Mouse (Mus musculus) brain, embryonic 14.5 days (tissue): ENCODE data around the gene Sema3b. TPM values are rescaled to one million over a fixed set of nuclear protein-coding genes. Genes with fewer than 3 reads are reported as not detected.

Source experiments
- DNase-seq: peaks from one replicate; pipeline ENCODE4 v3.0.0-alpha.2; 2011; ENCODE audit warnings: low read depth
- CTCF ChIP-seq: fragments of 200-500 bp; IDR thresholded peaks from 2 replicates; pipeline ENCODE4 v1.5.1; 2012; ENCODE audit warnings: inconsistent platforms, mild to moderate bottlenecking, moderate library complexity, borderline replicate concordance; ENCODE audit not compliant: insufficient read depth, insufficient read length; ENCODE audit errors: extremely low read depth
- POLR2A ChIP-seq: fragments of 200-500 bp; IDR thresholded peaks from 2 replicates; pipeline ENCODE4 v1.6.1; 2012; ENCODE audit warnings: mild to moderate bottlenecking, inconsistent platforms, borderline replicate concordance; ENCODE audit not compliant: poor library complexity, insufficient read depth, insufficient read length, severe bottlenecking; ENCODE audit errors: extremely low read depth
- polyA plus RNA-seq: library from polyadenylated mRNA; depleted of rRNA; stranded (reverse); fragments of >200 nt; gene quantifications from 2 replicates; pipeline ENCODE4 v1.2.3, GENCODE M21; 2012

Gene Sema3b
- polyA plus RNA-seq, 1 experiment: 6.7 TPM

GRCm38 (mm10) chr9:107611456-107612190, 2.6 kb upstream of the Sema3b start:
- DNase-seq: peak; percentile 40
- no peak for TF ChIP-seq CTCF
- no peak for TF ChIP-seq POLR2A

GRCm38 (mm10) chr9:107609433-107609830, 403 bp upstream of the Sema3b start:
- no peak for DNase-seq
- TF ChIP-seq CTCF (no peak), POLR2A (no peak)

- no peak for DNase-seq
- TF ChIP-seq CTCF: no peak
- no peak for TF ChIP-seq POLR2A
Measured at GRCm38 (mm10) chr9:107607653-107608245, 1.3 kb downstream of the Sema3b start.

- no peak for DNase-seq
Measured at GRCm38 (mm10) chr9:107607036-107607435, 2.0 kb downstream of the Sema3b start.

GRCm38 (mm10) chr9:107606591-107606990, 2.4 kb downstream of the Sema3b start:
- TF ChIP-seq CTCF: no peak
- TF ChIP-seq POLR2A: no peak
- no peak for DNase-seq

More at GRCm38 (mm10) chr9:107607036-107607435, 2.0 kb downstream of the Sema3b start:
- no peak for TF ChIP-seq CTCF
- TF ChIP-seq POLR2A: no peak

- no peak for TF ChIP-seq CTCF
- TF ChIP-seq POLR2A: no peak
- no peak for DNase-seq
Measured at GRCm38 (mm10) chr9:107605041-107605661, 3.9 kb downstream of the Sema3b start.

- no peak for TF ChIP-seq POLR2A
- TF ChIP-seq CTCF: no peak
- DNase-seq: no peak
Measured at GRCm38 (mm10) chr9:107603251-107603650, 5.8 kb downstream of the Sema3b start.

- no peak for TF ChIP-seq POLR2A
- peak; percentile 100 for TF ChIP-seq CTCF
- peak; percentile 94 for DNase-seq
Measured at GRCm38 (mm10) chr9:107602068-107602648, 6.9 kb downstream of the Sema3b start.

GRCm38 (mm10) chr9:107601275-107601674, 7.8 kb downstream of the Sema3b start:
- TF ChIP-seq CTCF: no peak
- no peak for TF ChIP-seq POLR2A
- DNase-seq: no peak

GRCm38 (mm10) chr9:107600745-107601144, 8.3 kb downstream of the Sema3b start:
- no peak for DNase-seq
- TF ChIP-seq CTCF (no peak), POLR2A (no peak)

- no peak for TF ChIP-seq CTCF
- TF ChIP-seq POLR2A: no peak
- DNase-seq: no peak
Measured at GRCm38 (mm10) chr9:107599842-107600241, 9.2 kb downstream of the Sema3b start.
